Mouse (Mus musculus): ENCODE results near the gene Vmn1r40. TPM values are rescaled to one million over a fixed set of nuclear protein-coding genes. Genes with fewer than 3 reads are reported as not detected.

Vmn1r40 gene
- polyA plus RNA-seq (2017; shearing (Covaris generic)): not detected

GRCm38 (mm10) chr6:89707240-89707639 is at the start of gene Vmn1r40:
Gene Vmn1r40, plus strand, starts transcription at chr6:89707540.

GRCm38 (mm10) chr6:89740466-89740865 is 33.1 kb downstream of the Vmn1r40 start, which contains the start of gene Vmn1r41:
Gene Vmn1r41, plus strand, starts transcription at chr6:89740766.

Other genes starting within 250 kb of the Vmn1r40 start
- gene Chchd6, start 111.9 kb upstream of the Vmn1r40 start, polyA plus RNA-seq (2017; shearing (Covaris generic)): 5.9 TPM
- 1.2 TPM for gene Txnrd3, start 63.6 kb upstream of the Vmn1r40 start, polyA plus RNA-seq (2017; shearing (Covaris generic))
- gene Vmn1r41, start 33.2 kb downstream of the Vmn1r40 start, polyA plus RNA-seq (2017; shearing (Covaris generic)): not detected
- not detected for gene Vmn1r42, start 168.9 kb downstream of the Vmn1r40 start, polyA plus RNA-seq (2017; shearing (Covaris generic))
- gene Vmn1r43, start 168.9 kb downstream of the Vmn1r40 start, polyA plus RNA-seq (2017; shearing (Covaris generic)): 0.17 TPM
- not detected for gene Vmn1r44, start 176.1 kb downstream of the Vmn1r40 start, polyA plus RNA-seq (2017; shearing (Covaris generic))
- gene Vmn1r45, start 233.1 kb downstream of the Vmn1r40 start, polyA plus RNA-seq (2017; shearing (Covaris generic)): not detected

Data from CD4-positive, CD25-positive, alpha-beta regulatory T cell, adult 9 weeks (primary cell).